Comparison of ENCODE assay signal across 20 mouse cellular contexts in the genomic region with DNA sequence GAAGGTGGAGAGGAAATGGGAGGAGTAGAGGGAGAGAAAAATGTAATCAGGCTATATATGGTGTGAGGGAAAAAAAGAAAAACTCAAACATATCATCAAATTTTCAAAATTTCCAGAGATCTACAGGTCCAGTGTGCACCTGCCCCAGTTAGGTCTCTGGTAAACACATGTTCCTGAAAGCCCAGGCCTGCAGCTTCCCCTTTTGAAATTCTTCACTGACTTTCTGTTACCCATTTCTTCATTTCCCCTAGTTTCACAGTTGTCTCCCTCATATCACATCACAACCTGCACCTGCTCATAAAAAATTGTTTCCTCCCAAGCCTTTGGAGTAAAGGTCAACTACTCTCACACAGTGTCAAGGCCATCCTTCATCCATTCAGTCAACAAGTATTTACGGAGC.
DNase-seq lines count a peak whose midpoint lies in the region; ATAC-seq lines count a peak whose summit lies in the region.
"Had no signal": no experiment of that assay in that cellular context is flagged by ENCODE, and none has a peak within 500 bp of the region (broad histone marks: within the 10 kb centered on the region; RNA-seq: fewer than 3 reads in every experiment).

No protein-coding gene starts in this region.

- DNase-seq in 416B (ENCODE audit: low read depth) = peak; percentile 25
- DNase-seq in thymus, postnatal 14 days = no peak
- no peak for DNase-seq in urinary bladder, postnatal 25 days (ENCODE audit: low spot score)
- no peak for DNase-seq in layer of hippocampus, postnatal 25 days (ENCODE audit: extremely low spot score in 1 of 2, low spot score in 1 of 2)
- DNase-seq: adrenal gland, adult 8-10 months; adrenal gland, postnatal 14 days; adrenal gland, postnatal 36 days; cerebellum, adult 11-12 months; cerebellum, adult 2 months; cerebellum, adult 9-10 months; cerebellum, postnatal 10 days; cerebellum, postnatal 25 days; embryo, embryonic 11 days had no signal

- peak; percentile 54 for ATAC-seq in common myeloid progenitor, adult 5-6 weeks (replicated peaks; ENCODE audit: low read depth, poor library complexity, severe bottlenecking)
- ATAC-seq in hematopoietic stem cell, adult 5-6 weeks (replicated peaks in 1 of 2; ENCODE audit: insufficient read depth in 1 of 2, low FRiP score in 2 of 2, low TSS enrichment in 1 of 2, low read depth in 1 of 2, poor library complexity in 2 of 2, severe bottlenecking in 2 of 2) = peak; percentile 75 to 76; a peak in 3 of 4 replicates
- ATAC-seq in megakaryocyte progenitor cell, adult 5-6 weeks (replicated peaks; ENCODE audit: poor library complexity) = peak; percentile 84
- ATAC-seq: activated CD4-positive, CD25-positive, alpha-beta regulatory T cell, adult 4 months; forebrain, embryonic 14.5 days; forebrain, embryonic 16.5 days; Patski had no signal
